Mouse (Mus musculus) left cerebral cortex, adult 2 months (tissue): ENCODE results near the gene Tmem167b. TPM values are rescaled to one million over a fixed set of nuclear protein-coding genes. Genes with fewer than 3 reads are reported as not detected.

Experiments
- DNase-seq, 2 experiments: peaks; one replicate each; pipeline ENCODE4 v3.0.0; 2021 to 2022; ENCODE audit warnings: low spot score in 2 of 2, mixed read lengths in 1 of 2; ENCODE audit errors: extremely low spot score in 1 of 2
- H3K27ac ChIP-seq: fragments of 200-600 bp; 2 replicates; pipeline ENCODE4 v1.8.1; 2022
- H3K4me3 ChIP-seq: fragments of 200-600 bp; 2 replicates; pipeline ENCODE4 v1.8.1; 2022
- CTCF ChIP-seq: fragments of 200-600 bp; IDR thresholded peaks from 2 replicates; pipeline ENCODE4 v1.8.1; 2022; ENCODE audit warnings: antibody characterized with exemption, mild to moderate bottlenecking, moderate library complexity
- intact Hi-C: fragments of 180-260 bp; cut with DNase I; formaldehyde crosslinking; loops from one replicate; pipeline ENCODE4 v1.15.1; 2025
- long read RNA-seq, 2 experiments: library from polyadenylated mRNA; stranded (forward); transcript quantifications; one replicate each; pipeline ENCODE4 v2.0.0; 2021; ENCODE audit warnings: borderline mapping rate in 2 of 2
- total RNA-seq, 2 experiments: library from RNA; stranded (reverse); gene quantifications; 2 replicates each; pipeline ENCODE4 v1.2.3; 2021

The Tmem167b gene
- 10 to 100 TPM; 40.9 to 46.1 TPM for total RNA-seq
- long read RNA-seq, experiment 1, transcript Tmem167b-201 (3 exons, 2,864 nt), result major isoform, 80 of 93 reads
- long read RNA-seq, experiment 1, transcript Tmem167b-202 (3 exons, 2,752 nt), result minor isoform, 7 of 93 reads
- long read RNA-seq, experiment 1, partial matches to known transcripts, result 6 of 93 reads
- long read RNA-seq, experiment 1, other reads (novel, unspliced or antisense), result 0 of 93 reads
- long read RNA-seq, experiment 2, transcript Tmem167b-201 (3 exons, 2,864 nt), result major isoform, 53 of 59 reads
- long read RNA-seq, experiment 2, partial matches to known transcripts, result 1 of 59 reads
- long read RNA-seq, experiment 2, other reads (novel, unspliced or antisense), result 2 of 59 reads

GRCm38 (mm10) chr3:108562133-108562730 is at the start of gene Tmem167b:
Gene Tmem167b, minus strand, starts transcription at chr3:108562466.
- intact Hi-C loops, result loop anchor here (1.0 to 10.0 kb wide), 4 partner anchors 8 to 277 kb away; partner anchors contain the start of gene Sort1
- DNase-seq, result peak; percentile 97 to 98
- no peak for TF ChIP-seq CTCF
- Histone ChIP-seq H3K27ac (peak within 1 kb of the TSS; percentile 96), H3K4me3 (peak within 1 kb of the TSS; percentile 76)

- H3K4me3 ChIP-seq, result no peak overlapping the region
- no peak for TF ChIP-seq CTCF
- DNase-seq, result no peak
- H3K27ac ChIP-seq, result no peak overlapping the region
- intact Hi-C loops, result no loop called here
Observed at GRCm38 (mm10) chr3:108608906-108609305, 46.6 kb upstream of the Tmem167b start.

- no peak for TF ChIP-seq CTCF
- intact Hi-C loops, result no loop called here
- Histone ChIP-seq H3K27ac (peak overlapping the region; percentile 98), H3K4me3 (peak overlapping the region; percentile 55)
- peak; percentile 17 to 23 for DNase-seq
Observed at GRCm38 (mm10) chr3:108591530-108592522, 29.6 kb upstream of the Tmem167b start.

GRCm38 (mm10) chr3:108590786-108591529 is 28.7 kb upstream of the Tmem167b start, which contains the start of gene Wdr47:
Gene Wdr47, plus strand, starts transcription at chr3:108591279.
- DNase-seq, result peak; percentile 96
- H3K27ac ChIP-seq, result peak within 1 kb of the TSS; percentile 98
- intact Hi-C loops, result no loop called here
- no peak; the same call in none of the 2 replicates for TF ChIP-seq CTCF
- peak within 1 kb of the TSS; percentile 55 for H3K4me3 ChIP-seq

GRCm38 (mm10) chr3:108588446-108588845 is 26.2 kb upstream of the Tmem167b start:
- no peak for TF ChIP-seq CTCF
- Histone ChIP-seq H3K27ac (no peak overlapping the region), H3K4me3 (no peak overlapping the region)
- intact Hi-C loops, result no loop called here
- no peak for DNase-seq

- Histone ChIP-seq H3K27ac (no peak overlapping the region), H3K4me3 (no peak overlapping the region)
- no peak for DNase-seq
- intact Hi-C loops, result no loop called here
- TF ChIP-seq CTCF, result no peak
Observed at GRCm38 (mm10) chr3:108584580-108584979, 22.3 kb upstream of the Tmem167b start.

- DNase-seq, result no peak
- no peak overlapping the region for H3K4me3 ChIP-seq
- H3K27ac ChIP-seq, result no peak overlapping the region
- intact Hi-C loops, result no loop called here
- no peak for TF ChIP-seq CTCF
Observed at GRCm38 (mm10) chr3:108574018-108574417, 11.8 kb upstream of the Tmem167b start.

- H3K4me3 ChIP-seq, result peak overlapping the region; percentile 93
- TF ChIP-seq CTCF, result no peak
- intact Hi-C loops, result no loop called here
- no peak for DNase-seq
- H3K27ac ChIP-seq, result no peak overlapping the region
Observed at GRCm38 (mm10) chr3:108572309-108573010, 10.2 kb upstream of the Tmem167b start.

- Histone ChIP-seq H3K4me3 (peak within 1 kb of the TSS; percentile 93), H3K27ac (peak within 1 kb of the TSS; percentile 97)
- intact Hi-C loops, result no loop called here
- DNase-seq, result peak; percentile 97 to 98
- TF ChIP-seq CTCF, result no peak; the same call in 1 of the 2 replicates
Observed at GRCm38 (mm10) chr3:108571443-108572294, 9.4 kb upstream of the Tmem167b start, which contains the start of gene Taf13. Gene Taf13, plus strand, starts transcription at chr3:108571698.
